Mouse (Mus musculus) B cell, adult 67 days (primary cell): Measurements from ENCODE around the gene Sp3. TPM values are rescaled to one million over a fixed set of nuclear protein-coding genes. Genes with fewer than 3 reads are reported as not detected.

Experiments
- total RNA-seq, 2 experiments: library from RNA; stranded (reverse); gene quantifications; 4 replicates each; pipeline ENCODE4 v1.2.4; 2023

Sp3 gene
- 100 to 1,000 TPM; 164 to 185 TPM for total RNA-seq

GRCm38 (mm10) chr2:72980337-72981074, at the start of gene Sp3:
TSS of gene Sp3 (minus strand) at chr2:72980446.

GRCm38 (mm10) chr2:72986616-72987015, 6.4 kb upstream of the Sp3 start, which contains the start of gene Gm11084:
TSS of gene Gm11084 (minus strand) at chr2:72986716.

Other genes with a start within 250 kb of the Sp3 start
- gene Gm11084, start 6.3 kb upstream of the Sp3 start, total RNA-seq = not detected
- 10 to 100 TPM; 33.0 to 40.5 TPM for gene Ola1, start 238.5 kb upstream of the Sp3 start, total RNA-seq